In genomic region chr17:12273032-12273431, GRCm38 (mm10) we compare ENCODE assay signal across 24 mouse cellular contexts. TPM values are rescaled to one million over a fixed set of nuclear protein-coding genes. Genes with fewer than 3 reads are reported as not detected.
A peak's percentile ranks its signal among the peaks of the same experiment; 100 is the strongest.
DNase-seq lines count a peak whose midpoint lies in the region; ATAC-seq and TF ChIP-seq lines count a peak whose summit lies in the region.
"Had no signal": no experiment of that assay in that cellular context is flagged by ENCODE, and none has a peak within 500 bp of the region (broad histone marks: within the 10 kb centered on the region; RNA-seq: fewer than 3 reads in every experiment).

No protein-coding gene starts in this region.

- no peaks in the 10 kb centered on the region for H3K9me3 ChIP-seq in liver, embryonic 11.5 days (ENCODE audit: control insufficient read depth, low read length)
- no peaks in the 10 kb centered on the region for H3K9me3 ChIP-seq in stomach, postnatal 0 days (ENCODE audit: control insufficient read depth, low read length)
- no peaks in the 10 kb centered on the region for H3K9me3 ChIP-seq in lung, postnatal 0 days (ENCODE audit: low read length)
- H3K9me3 ChIP-seq: embryonic facial prominence, embryonic 10.5 days; embryonic facial prominence, embryonic 12.5 days; forebrain, embryonic 13.5 days; G1E had no signal

- no peak overlapping the region for H3K9ac ChIP-seq in liver, adult 2 months (ENCODE audit: low read depth, low read length)
- H3K9ac ChIP-seq in liver, embryonic 11.5 days (ENCODE audit: low read depth, low read length): no peak overlapping the region
- no peak overlapping the region for H3K9ac ChIP-seq in stomach, postnatal 0 days (ENCODE audit: low read length)
- no peak overlapping the region for H3K9ac ChIP-seq in lung, postnatal 0 days (replicated peaks; ENCODE audit: low read depth)
- H3K9ac ChIP-seq: embryonic facial prominence, embryonic 12.5 days; forebrain, embryonic 13.5 days had no signal

- H3K4me3 ChIP-seq in liver, adult 2 months (ENCODE audit: insufficient read depth, low read depth, low read length): no peak overlapping the region
- no peak overlapping the region for H3K4me3 ChIP-seq in liver, embryonic 11.5 days (ENCODE audit: low read depth, low read length)
- H3K4me3 ChIP-seq in stomach, postnatal 0 days (ENCODE audit: low read depth, low read length): no peak overlapping the region
- no peak overlapping the region for H3K4me3 ChIP-seq in lung, postnatal 0 days (ENCODE audit: low read depth, low read length)
- H3K4me3 ChIP-seq: embryonic facial prominence, embryonic 10.5 days; embryonic facial prominence, embryonic 12.5 days; forebrain, embryonic 13.5 days had no signal

- H3K4me1 ChIP-seq in liver, adult 2 months (ENCODE audit: control insufficient read depth, insufficient read depth, low read length): no peaks in the 10 kb centered on the region; the same call in 1 of the 2 replicates
- H3K4me1 ChIP-seq in liver, embryonic 11.5 days (replicated peaks; ENCODE audit: control insufficient read depth, insufficient read depth, low read length): no peaks in the 10 kb centered on the region
- H3K4me1 ChIP-seq in stomach, postnatal 0 days (replicated peaks; ENCODE audit: control insufficient read depth, insufficient read depth): no peaks in the 10 kb centered on the region
- H3K4me1 ChIP-seq in lung, postnatal 0 days (ENCODE audit: insufficient read depth, low read depth, low read length): no peaks in the 10 kb centered on the region

- 24% methylated on average over 5 of the region's 5 CpGs for WGBS in liver, adult 2 months
- WGBS in liver, embryonic 11.5 days: 82% methylated on average over 5 of the region's 5 CpGs
- 60% methylated on average over 5 of the region's 5 CpGs for WGBS in stomach, postnatal 0 days
- 55% methylated on average over 5 of the region's 5 CpGs for WGBS in lung, postnatal 0 days

- peak; percentile 79 for DNase-seq in heart, adult 11 months
- DNase-seq in heart, postnatal 36 days: no peak
- DNase-seq in liver, adult 2 months (ENCODE audit: extremely low read depth, low read depth, low spot score): peak; percentile 19
- no peak for DNase-seq in liver, embryonic 11.5 days (ENCODE audit: low spot score)
- DNase-seq in stomach, postnatal 0 days (ENCODE audit: low spot score): no peak
- DNase-seq in lung, postnatal 0 days (ENCODE audit: low spot score): no peak
- no peak for DNase-seq in gastrocnemius, postnatal 4 days (ENCODE audit: low spot score in 2 of 2)
- DNase-seq: adrenal gland, adult 8-10 months; adrenal gland, postnatal 14 days; adrenal gland, postnatal 36 days; B cell, adult 2 months; cerebellum, adult 11-12 months; cerebellum, adult 2 months; cerebellum, adult 9-10 months; cerebellum, postnatal 10 days; cerebellum, postnatal 25 days had no signal

- intact Hi-C loops in heart, postnatal 36 days (cut with DNase I): no loop called here

- H3K79me2 ChIP-seq in liver, adult 2 months (ENCODE audit: control insufficient read depth, insufficient read depth, low read length): no peaks in the 10 kb centered on the region

- no peaks in the 10 kb centered on the region for H3K27me3 ChIP-seq in liver, adult 2 months (ENCODE audit: control insufficient read depth, insufficient read depth, low read length)
- no peaks in the 10 kb centered on the region for H3K27me3 ChIP-seq in liver, embryonic 11.5 days (replicated peaks; ENCODE audit: control insufficient read depth, insufficient read depth, low read length)
- no peaks in the 10 kb centered on the region for H3K27me3 ChIP-seq in stomach, postnatal 0 days (ENCODE audit: control insufficient read depth, insufficient read depth, low read length)
- H3K27me3 ChIP-seq in lung, postnatal 0 days (replicated peaks; ENCODE audit: insufficient read depth, low read length): no peaks in the 10 kb centered on the region
- H3K27me3 ChIP-seq: CH12.LX; embryonic facial prominence, embryonic 12.5 days; forebrain, embryonic 13.5 days; Patski had no signal

- TF ChIP-seq EP300 in stomach, postnatal 0 days (optimal IDR thresholded peaks at IDR 0.05): no peak
- TF ChIP-seq EP300 in lung, postnatal 0 days (IDR thresholded peaks at IDR 0.05): no peak

- no peak for ATAC-seq in liver, embryonic 11.5 days (replicated peaks; ENCODE audit: low FRiP score)
- ATAC-seq in stomach, postnatal 0 days (ENCODE audit: low FRiP score, low TSS enrichment): peak; percentile 69; the same call in 1 of the 2 replicates
- no peak for ATAC-seq in lung, postnatal 0 days
- ATAC-seq: activated CD4-positive, CD25-positive, alpha-beta regulatory T cell, adult 4 months; CD4-positive, CD25-positive, alpha-beta regulatory T cell, adult 4 months; forebrain, embryonic 13.5 days; Patski had no signal

- H3K4me2 ChIP-seq in liver, embryonic 11.5 days: no peak overlapping the region
- H3K4me2 ChIP-seq in stomach, postnatal 0 days (replicated peaks; ENCODE audit: low read depth): no peak overlapping the region
- H3K4me2 ChIP-seq in lung, postnatal 0 days (replicated peaks; ENCODE audit: low read depth, low read length): no peak overlapping the region
- H3K4me2 ChIP-seq: embryonic facial prominence, embryonic 12.5 days; forebrain, embryonic 13.5 days had no signal

- H3K27ac ChIP-seq in liver, adult 2 months (replicated peaks; ENCODE audit: insufficient read depth, low read depth, low read length): no peak overlapping the region
- H3K27ac ChIP-seq in liver, embryonic 11.5 days (ENCODE audit: low read depth, low read length): no peak overlapping the region
- H3K27ac ChIP-seq in stomach, postnatal 0 days (replicated peaks): no peak overlapping the region
- no peak overlapping the region for H3K27ac ChIP-seq in lung, postnatal 0 days (ENCODE audit: low read length)
- H3K27ac ChIP-seq: embryonic facial prominence, embryonic 10.5 days; embryonic facial prominence, embryonic 12.5 days; forebrain, embryonic 13.5 days had no signal

- no peak for TF ChIP-seq POLR2A in liver, adult 2 months (IDR thresholded peaks at IDR 0.05; ENCODE audit: extremely low read depth, insufficient read depth, low read length)

- H3K36me3 ChIP-seq in liver, adult 2 months (ENCODE audit: control insufficient read depth, insufficient read depth, low read length): peaks cover 17% of the 10 kb centered on the region
- peaks cover 21% of the 10 kb centered on the region for H3K36me3 ChIP-seq in liver, embryonic 11.5 days (ENCODE audit: control insufficient read depth, insufficient read depth, low read length)
- peaks cover 18% of the 10 kb centered on the region for H3K36me3 ChIP-seq in stomach, postnatal 0 days (ENCODE audit: control insufficient read depth, insufficient read depth, low read length)
- peaks cover 11% of the 10 kb centered on the region for H3K36me3 ChIP-seq in lung, postnatal 0 days (ENCODE audit: insufficient read depth, low read length)

- no peak for TF ChIP-seq CTCF in liver, adult 2 months (IDR thresholded peaks at IDR 0.05; ENCODE audit: low read depth, low read length)
- TF ChIP-seq CTCF in stomach, postnatal 0 days (IDR thresholded peaks at IDR 0.05; ENCODE audit: low read depth): no peak
- TF ChIP-seq CTCF in lung, postnatal 0 days (IDR thresholded peaks at IDR 0.05): no peak

RNA-seq across cellular contexts. Expression of gene Map3k4, which starts 45.6 kb away (rescaled TPM):
- total RNA-seq in heart, postnatal 36 days (2021): 10 to 100 TPM; 45.8 to 46.6 TPM
- 19.2 and 26.5 TPM in 2 replicates for total RNA-seq in liver, adult 2 months (2014; rRNA removed)
- 9.3 and 10.7 TPM in 2 replicates for polyA plus RNA-seq in liver, adult 2 months (2012; rRNA removed)
- polyA plus RNA-seq in liver, embryonic 11.5 days (2014; fragmentation: Nextera tagmentation; extraction: Ambion mirVana): 28.4 and 29.3 TPM in 2 replicates
- polyA plus RNA-seq in stomach, postnatal 0 days (2015; fragmentation: Nextera tagmentation; extraction: Ambion mirVana): 25.8 and 35.6 TPM in 2 replicates
- polyA plus RNA-seq in lung, postnatal 0 days (2015; fragmentation: Nextera tagmentation; extraction: Ambion mirVana): 32.5 and 35.4 TPM in 2 replicates
- total RNA-seq in gastrocnemius, postnatal 4 days (2021): 10 to 100 TPM; 26.1 to 32.0 TPM

Comparison
In these comparisons a context has a peak if more than half of its experiments do, and no peak if none do; other contexts are left out.
1. DNase-seq: peak in heart, adult 11 months (single experiment) and liver, adult 2 months (single experiment); none in heart, postnatal 36 days (0 of 2), liver, embryonic 11.5 days (single experiment), stomach, postnatal 0 days (single experiment), lung, postnatal 0 days (single experiment) and gastrocnemius, postnatal 4 days (0 of 2).